Mouse (Mus musculus) heart, embryonic 16.5 days (tissue): ENCODE results near the gene Gcnt2. TPM values are rescaled to one million over a fixed set of nuclear protein-coding genes. Genes with fewer than 3 reads are reported as not detected.

ENCODE experiments used
- ATAC-seq: fragments of 200-750 bp; cut with Nextera tagmentation; replicated peaks from 2 replicates; pipeline ENCODE4 v1.8.0; 2017; ENCODE audit warnings: moderate number of reproducible peaks; ENCODE audit not compliant: insufficient read depth, low FRiP score; ENCODE audit errors: extremely low read depth
- H3K27ac ChIP-seq: fragments of 300-500 bp; sonication (generic); 2 replicates; pipeline ENCODE4 v1.5.1; 2014; ENCODE audit warnings: mild to moderate bottlenecking, low read length, control low read depth, moderate library complexity
- H3K27me3 ChIP-seq: fragments of 300-500 bp; sonication (generic); 2 replicates; pipeline ENCODE4 v1.6.1; 2014; ENCODE audit warnings: low read length, mixed read lengths; ENCODE audit not compliant: control insufficient read depth, insufficient read depth
- H3K36me3 ChIP-seq: fragments of 300-500 bp; sonication (generic); 2 replicates; pipeline ENCODE4 v1.6.1; 2014; ENCODE audit not compliant: control insufficient read depth, insufficient read depth
- H3K4me1 ChIP-seq: fragments of 300-500 bp; sonication (generic); 2 replicates; pipeline ENCODE4 v1.6.1; 2014; ENCODE audit warnings: low read length, mixed read lengths; ENCODE audit not compliant: control insufficient read depth, insufficient read depth
- H3K4me2 ChIP-seq: fragments of 300-500 bp; sonication (generic); 2 replicates; pipeline ENCODE4 v1.6.1; 2014; ENCODE audit warnings: low read depth, mild to moderate bottlenecking, control low read depth, low read length
- H3K4me3 ChIP-seq: fragments of 300-500 bp; sonication (generic); 2 replicates; pipeline ENCODE4 v1.5.1; 2014; ENCODE audit warnings: mild to moderate bottlenecking, control low read depth, low read length
- H3K9ac ChIP-seq: fragments of 300-500 bp; sonication (generic); 2 replicates; pipeline ENCODE4 v1.6.1; 2014; ENCODE audit warnings: low read length, control low read depth
- H3K9me3 ChIP-seq: fragments of 300-500 bp; sonication (generic); replicated peaks from 2 replicates; pipeline ENCODE4 v1.6.1; 2016; ENCODE audit warnings: low read length; ENCODE audit not compliant: control insufficient read depth
- WGBS: fragments of 180-500 bp; shearing (Covaris S2); extraction: QIAGEN DNeasy Blood & Tissue Kit; methylation state at CpG from one replicate; pipeline ENCODE4 v1.1.7; 2014; 5-methylcytosine and 5-hydroxymethylcytosine counted together
- polyA plus RNA-seq: library from polyadenylated mRNA; unstranded; fragments of >200 nt; fragmentation: Nextera tagmentation; extraction: Ambion mirVana; gene quantifications from 2 replicates; pipeline ENCODE4 v1.2.1, GENCODE M21; 2015

The Gcnt2 gene
- polyA plus RNA-seq, 1 experiment from 2014 or later = 5.0 TPM

- Histone ChIP-seq H3K27me3 (no peaks in the 10 kb centered on the region), H3K9me3 (no peaks in the 10 kb centered on the region), H3K27ac (no peak overlapping the region), H3K4me1 (peaks cover 18% of the 10 kb centered on the region), H3K9ac (no peak overlapping the region), H3K36me3 (no peaks in the 10 kb centered on the region), H3K4me3 (no peak overlapping the region), H3K4me2 (no peak overlapping the region)
- no peak for ATAC-seq
- WGBS = 92% methylated on average over 5 of the region's 5 CpGs
Measured at GRCm38 (mm10) chr13:40937586-40937985, 78.0 kb downstream of the Gcnt2 start.

DNA sequence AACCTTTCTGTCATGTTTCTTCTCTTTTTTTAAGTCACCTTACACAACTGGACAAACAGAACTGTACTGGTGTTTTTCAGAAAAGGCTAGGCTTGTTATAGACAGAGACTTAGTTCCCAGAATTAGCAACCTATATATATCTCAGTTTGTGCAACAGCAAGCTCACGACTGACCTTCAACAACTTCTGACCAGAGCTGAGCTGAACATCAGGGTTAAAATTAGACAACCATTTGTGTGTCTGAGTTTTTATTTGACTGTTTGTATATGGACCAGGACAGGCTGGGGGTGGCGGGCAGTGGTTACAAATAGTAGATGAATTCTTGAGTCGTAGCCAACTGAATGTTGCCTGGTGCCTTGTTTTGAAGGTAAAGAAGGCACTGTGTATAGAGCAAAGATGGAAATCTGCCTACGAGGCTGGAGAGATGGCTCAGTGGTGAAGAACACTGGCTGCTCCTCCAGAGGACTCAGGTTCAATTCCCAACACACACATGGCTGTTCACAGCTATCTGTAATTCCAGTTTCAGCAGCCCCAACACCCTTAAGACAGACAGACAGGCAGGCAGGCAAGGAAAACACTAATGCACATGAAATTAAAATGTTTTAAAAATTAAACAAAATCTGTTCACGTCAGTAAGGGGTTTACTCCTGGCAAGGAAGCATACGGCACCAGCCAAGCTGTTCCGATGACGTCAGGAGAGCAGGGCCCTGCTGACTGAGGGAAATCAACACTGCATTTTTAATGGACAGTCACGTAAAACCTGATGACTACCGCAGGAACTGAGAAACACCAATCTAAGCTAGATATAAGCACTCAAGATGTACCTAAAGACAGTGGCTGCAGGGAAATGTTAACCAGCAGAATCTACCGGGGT is 79.2 kb downstream of the Gcnt2 start:
- H3K4me2 ChIP-seq = peak overlapping the region; percentile 20; the same call in 1 of the 2 replicates
- no peaks in the 10 kb centered on the region for H3K9me3 ChIP-seq
- peak overlapping the region; percentile 82 for H3K27ac ChIP-seq
- no peak overlapping the region for H3K9ac ChIP-seq
- 47% methylated on average over 11 of the region's 11 CpGs for WGBS
- H3K36me3 ChIP-seq = no peaks in the 10 kb centered on the region
- H3K4me3 ChIP-seq = no peak overlapping the region
- ATAC-seq = peak; percentile 65
- peaks cover 18% of the 10 kb centered on the region for H3K4me1 ChIP-seq
- no peaks in the 10 kb centered on the region for H3K27me3 ChIP-seq

DNA sequence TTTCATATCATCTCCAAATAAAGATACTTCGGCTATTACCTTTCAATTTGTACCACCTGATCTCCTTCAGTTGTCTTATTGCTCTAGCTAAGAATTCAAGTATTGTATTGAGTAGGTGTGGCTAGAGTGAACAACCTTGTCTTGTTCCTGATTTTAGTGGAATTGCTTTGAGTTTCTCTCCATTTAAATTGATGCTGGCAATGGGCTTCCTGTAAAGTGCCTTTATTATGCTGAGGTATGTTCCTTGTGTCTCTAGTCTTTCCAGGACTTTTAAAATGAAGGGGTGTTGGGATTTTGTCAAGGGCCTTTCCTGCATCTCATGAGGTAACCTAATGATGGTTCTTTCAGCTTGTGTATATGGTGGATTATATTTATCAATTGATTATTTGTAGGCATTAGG is 83.5 kb downstream of the Gcnt2 start:
- Histone ChIP-seq H3K9me3 (no peaks in the 10 kb centered on the region), H3K9ac (no peak overlapping the region), H3K27ac (no peak overlapping the region), H3K4me1 (peaks cover 34% of the 10 kb centered on the region), H3K4me2 (no peak overlapping the region), H3K36me3 (no peaks in the 10 kb centered on the region), H3K4me3 (no peak overlapping the region), H3K27me3 (no peaks in the 10 kb centered on the region)
- ATAC-seq = no peak
- 78% methylated on average over 1 of the region's 1 CpGs for WGBS

DNA sequence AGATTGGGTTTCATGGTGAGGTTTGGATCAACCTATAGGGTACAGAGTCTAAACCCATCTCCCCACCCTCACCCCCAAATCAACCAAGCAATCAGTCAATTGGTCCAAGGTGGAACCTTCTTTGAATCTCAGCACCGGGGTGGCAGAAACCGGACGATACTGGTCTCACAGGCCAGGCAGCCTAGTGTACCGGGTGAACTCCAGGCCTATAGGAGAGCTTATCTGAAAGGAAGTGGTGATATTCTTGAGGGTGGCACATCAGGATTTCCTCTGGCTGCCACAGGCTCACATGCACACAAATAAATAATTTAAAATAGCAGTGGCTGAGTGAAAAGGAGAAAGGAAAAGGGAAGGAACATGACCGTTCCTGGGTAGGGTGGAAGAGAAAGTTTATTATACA is 84.4 kb downstream of the Gcnt2 start:
- H3K27me3 ChIP-seq = no peaks in the 10 kb centered on the region
- H3K4me1 ChIP-seq = peaks cover 28% of the 10 kb centered on the region
- no peaks in the 10 kb centered on the region for H3K9me3 ChIP-seq
- no peak overlapping the region for H3K4me3 ChIP-seq
- WGBS = 33% methylated on average over 5 of the region's 5 CpGs
- no peak for ATAC-seq
- H3K36me3 ChIP-seq = no peaks in the 10 kb centered on the region
- no peak overlapping the region for H3K9ac ChIP-seq
- H3K4me2 ChIP-seq = no peak overlapping the region
- peak overlapping the region; percentile 44; the same call in 1 of the 2 replicates for H3K27ac ChIP-seq

DNA sequence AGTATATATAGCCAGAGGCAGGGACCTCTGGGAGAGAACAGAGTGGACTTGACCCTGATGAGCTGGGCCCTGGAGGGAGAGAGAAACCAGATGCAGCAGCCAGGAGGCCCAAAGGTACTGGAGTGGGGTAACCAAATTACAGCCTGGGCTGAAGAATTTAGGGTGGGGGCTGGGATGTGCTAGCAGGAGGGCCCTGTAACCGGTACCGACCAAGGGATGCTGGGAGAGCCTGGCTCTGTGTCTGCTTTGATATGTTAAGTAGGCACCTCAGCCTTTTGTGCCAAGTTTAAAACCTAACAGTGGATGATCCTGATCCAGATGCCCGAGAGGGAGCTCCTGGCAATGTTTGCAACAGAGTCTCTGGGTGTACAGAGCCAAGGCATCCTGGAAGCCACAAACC is 84.8 kb downstream of the Gcnt2 start:
- Histone ChIP-seq H3K27ac (peak overlapping the region; percentile 44; the same call in 1 of the 2 replicates), H3K4me3 (no peak overlapping the region), H3K9ac (no peak overlapping the region), H3K9me3 (no peaks in the 10 kb centered on the region), H3K4me2 (no peak overlapping the region), H3K27me3 (no peaks in the 10 kb centered on the region), H3K4me1 (peaks cover 24% of the 10 kb centered on the region), H3K36me3 (no peaks in the 10 kb centered on the region)
- 22% methylated on average over 3 of the region's 3 CpGs for WGBS
- ATAC-seq = no peak; the same call in 1 of the 2 replicates

GRCm38 (mm10) chr13:40946513-40946912 is 87.0 kb downstream of the Gcnt2 start:
- Histone ChIP-seq H3K27me3 (no peaks in the 10 kb centered on the region), H3K4me1 (peaks cover 20% of the 10 kb centered on the region), H3K9ac (no peak overlapping the region), H3K9me3 (no peaks in the 10 kb centered on the region), H3K27ac (no peak overlapping the region), H3K4me2 (no peak overlapping the region), H3K4me3 (no peak overlapping the region), H3K36me3 (no peaks in the 10 kb centered on the region)
- no peak for ATAC-seq
- WGBS = 67% methylated on average over 3 of the region's 3 CpGs

DNA sequence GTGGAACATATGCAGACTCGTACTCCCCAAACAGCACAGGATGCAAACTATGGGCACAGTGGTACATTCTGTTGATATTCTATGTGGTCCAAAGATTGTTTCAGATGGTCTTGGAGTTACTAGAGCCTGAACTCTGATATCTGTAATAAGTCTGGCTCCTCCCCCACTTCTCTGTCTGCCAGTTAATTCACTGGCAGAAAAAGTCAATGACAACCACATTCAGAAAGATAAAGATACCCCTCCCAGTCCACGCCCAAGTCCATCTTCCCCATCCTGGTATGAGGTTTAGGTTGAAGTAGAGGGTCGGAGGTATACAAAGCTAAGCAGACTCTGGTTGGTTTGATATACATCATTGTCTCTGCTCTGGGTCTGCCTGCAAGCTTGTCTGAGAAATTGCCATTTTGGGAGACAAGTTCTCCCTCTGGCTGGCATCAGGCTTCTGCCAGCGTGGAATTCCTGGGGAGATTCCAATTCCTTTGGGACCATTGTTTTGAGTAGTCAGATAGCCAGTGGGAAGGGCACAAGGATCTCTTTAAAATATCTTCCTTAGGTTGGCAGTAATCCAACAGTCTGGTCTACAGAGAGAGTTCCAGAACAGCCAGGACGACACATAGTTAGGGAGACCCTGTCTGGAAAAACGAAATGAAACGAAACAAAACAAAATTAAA is 88.1 kb downstream of the Gcnt2 start:
- no peak overlapping the region for H3K4me3 ChIP-seq
- peak overlapping the region; percentile 33 for H3K27ac ChIP-seq
- no peaks in the 10 kb centered on the region for H3K36me3 ChIP-seq
- no peak overlapping the region for H3K9ac ChIP-seq
- H3K4me2 ChIP-seq = peak overlapping the region; percentile 14
- peaks cover 20% of the 10 kb centered on the region for H3K4me1 ChIP-seq
- H3K27me3 ChIP-seq = no peaks in the 10 kb centered on the region
- H3K9me3 ChIP-seq = no peaks in the 10 kb centered on the region
- ATAC-seq = peak; percentile 23; the same call in 1 of the 2 replicates
- 46% methylated on average over 7 of the region's 7 CpGs for WGBS

- H3K27me3 ChIP-seq = no peaks in the 10 kb centered on the region
- H3K4me1 ChIP-seq = peaks cover 17% of the 10 kb centered on the region
- H3K36me3 ChIP-seq = no peaks in the 10 kb centered on the region
- no peak overlapping the region for H3K4me3 ChIP-seq
- WGBS = 72% methylated on average over 10 of the region's 10 CpGs
- no peak overlapping the region for H3K27ac ChIP-seq
- no peak for ATAC-seq
- H3K9ac ChIP-seq = no peak overlapping the region
- H3K4me2 ChIP-seq = no peak overlapping the region
- no peaks in the 10 kb centered on the region for H3K9me3 ChIP-seq
Measured at GRCm38 (mm10) chr13:40951386-40951976, 91.9 kb downstream of the Gcnt2 start.

- WGBS = 41% methylated on average over 6 of the region's 6 CpGs
Measured at GRCm38 (mm10) chr13:40953231-40953630, 93.7 kb downstream of the Gcnt2 start.

More at GRCm38 (mm10) chr13:40953231-40953630, 93.7 kb downstream of the Gcnt2 start:
- Histone ChIP-seq H3K27ac (no peak overlapping the region), H3K4me2 (no peak overlapping the region), H3K27me3 (no peaks in the 10 kb centered on the region), H3K9ac (no peak overlapping the region), H3K36me3 (no peaks in the 10 kb centered on the region), H3K4me3 (no peak overlapping the region), H3K9me3 (no peaks in the 10 kb centered on the region), H3K4me1 (peaks cover 7% of the 10 kb centered on the region)
- no peak for ATAC-seq
